Mouse (Mus musculus): Measurements from ENCODE around the gene Ascl5. TPM values are rescaled to one million over a fixed set of nuclear protein-coding genes. Genes with fewer than 3 reads are reported as not detected.

Gene Ascl5
- total RNA-seq, 2 experiments from 2014 or later = not detected

- DNase-seq (ENCODE audit: low spot score in 2 of 2) = peak in 1 of 2 experiments; percentile 7
Measured at GRCm38 (mm10) chr1:136051013-136051315, 360 bp downstream of the Ascl5 start.

GRCm38 (mm10) chr1:136051465-136051864 is 861 bp downstream of the Ascl5 start:
- DNase-seq (ENCODE audit: low spot score in 2 of 2) = peak; percentile 33 to 50

- DNase-seq (ENCODE audit: low spot score in 2 of 2) = no peak
Measured at GRCm38 (mm10) chr1:136052547-136052946, 1.9 kb downstream of the Ascl5 start, which contains the start of gene Cacna1s. Cacna1s (plus strand) TSS chr1:136052750.

- DNase-seq (ENCODE audit: low spot score in 2 of 2) = no peak
Measured at GRCm38 (mm10) chr1:136055771-136056170, 5.2 kb downstream of the Ascl5 start.

- DNase-seq (ENCODE audit: low spot score in 2 of 2) = no peak
Measured at GRCm38 (mm10) chr1:136058594-136058993, 8.0 kb downstream of the Ascl5 start.

GRCm38 (mm10) chr1:136061041-136061789 is 10.6 kb downstream of the Ascl5 start:
- peak; percentile 40 to 65 for DNase-seq (ENCODE audit: low spot score in 2 of 2)

- no peak for DNase-seq (ENCODE audit: low spot score in 2 of 2)
Measured at GRCm38 (mm10) chr1:136061790-136062141, 11.2 kb downstream of the Ascl5 start.

- no peak for DNase-seq (ENCODE audit: low spot score in 2 of 2)
Measured at GRCm38 (mm10) chr1:136063991-136064390, 13.4 kb downstream of the Ascl5 start.

- DNase-seq (ENCODE audit: low spot score in 2 of 2) = no peak
Measured at GRCm38 (mm10) chr1:136066621-136067020, 16.0 kb downstream of the Ascl5 start.

- no peak for DNase-seq (ENCODE audit: low spot score in 2 of 2)
Measured at GRCm38 (mm10) chr1:136067579-136067978, 17.0 kb downstream of the Ascl5 start.

- peak in 1 of 2 experiments; percentile 15 for DNase-seq (ENCODE audit: low spot score in 2 of 2)
Measured at GRCm38 (mm10) chr1:136076086-136076485, 25.5 kb downstream of the Ascl5 start.

- no peak for DNase-seq (ENCODE audit: low spot score in 2 of 2)
Measured at GRCm38 (mm10) chr1:136077656-136078055, 27.1 kb downstream of the Ascl5 start.

GRCm38 (mm10) chr1:136081161-136081560 is 30.6 kb downstream of the Ascl5 start:
- no peak for DNase-seq (ENCODE audit: low spot score in 2 of 2)

- DNase-seq (ENCODE audit: low spot score in 2 of 2) = no peak
Measured at GRCm38 (mm10) chr1:136085988-136086685, 35.5 kb downstream of the Ascl5 start.

- DNase-seq (ENCODE audit: low spot score in 2 of 2) = no peak
Measured at GRCm38 (mm10) chr1:136089368-136090165, 39.0 kb downstream of the Ascl5 start.

- no peak for DNase-seq (ENCODE audit: low spot score in 2 of 2)
Measured at GRCm38 (mm10) chr1:136093726-136094125, 43.1 kb downstream of the Ascl5 start.

- no peak for DNase-seq (ENCODE audit: low spot score in 2 of 2)
Measured at GRCm38 (mm10) chr1:136094807-136095206, 44.2 kb downstream of the Ascl5 start.

Other genes with a start within 250 kb of the Ascl5 start
- under 1 TPM in 1 of 2 experiments, not detected in 1; 0.33 TPM for gene Lad1, start 232.2 kb upstream of the Ascl5 start, total RNA-seq (2021)
- 1 to 10 TPM; 1.3 to 2.2 TPM for gene Tnnt2, start 214.4 kb upstream of the Ascl5 start, total RNA-seq (2021)
- not detected for gene Pkp1, start 131.6 kb upstream of the Ascl5 start, total RNA-seq (2021)
- gene Igfn1, start 44.5 kb upstream of the Ascl5 start, total RNA-seq (2021) = under 1 TPM in 1 of 2 experiments, not detected in 1; 0.10 TPM
- 10 to 100 TPM; 29.8 to 32.0 TPM for gene Tmem9, start 42.7 kb upstream of the Ascl5 start, total RNA-seq (2021)
- gene Cacna1s, start 1.9 kb downstream of the Ascl5 start, total RNA-seq (2021) = under 1 TPM; 0.42 to 0.56 TPM
- 1 to 10 TPM; 2.0 TPM for gene Kif21b, start 80.6 kb downstream of the Ascl5 start, total RNA-seq (2021)
- gene Mroh3, start 162.0 kb downstream of the Ascl5 start, total RNA-seq (2021) = not detected
- gene Inava, start 183.5 kb downstream of the Ascl5 start, total RNA-seq (2021) = under 1 TPM in 1 of 2 experiments, not detected in 1; 0.29 TPM
- gene Gpr25, start 210.1 kb downstream of the Ascl5 start, total RNA-seq (2021) = not detected